Mouse (Mus musculus): Measurements from ENCODE around the gene Ptprr.

GRCm38 (mm10) chr10:116181235-116181634, 163.2 kb downstream of the Ptprr start:
- TF ChIP-seq CTCF (IDR thresholded peaks at IDR 0.05) (no peak), EP300 (IDR thresholded peaks at IDR 0.05) (no peak)
